Mouse (Mus musculus) monocyte, adult 5-6 weeks (primary cell): ENCODE results near the gene Frmd4a. TPM values are rescaled to one million over a fixed set of nuclear protein-coding genes. Genes with fewer than 3 reads are reported as not detected.
"Not testable (repeated sequence)": the region's sequence is repeated elsewhere in the genome, so short reads cannot be mapped to it uniquely, and the experiment has no call there.

Source experiments
- ATAC-seq: fragments of 153-309, 156-312 bp; replicated peaks from 2 replicates; pipeline ENCODE4 v1.8.0; 2017; ENCODE audit warnings: mild to moderate bottlenecking; ENCODE audit not compliant: low TSS enrichment, insufficient number of reproducible peaks, severe bottlenecking, poor library complexity, low FRiP score
- total RNA-seq: library from RNA; stranded (forward); fragments of 200-1000, 200-491, 200-594 nt; gene quantifications from 3 replicates; pipeline ENCODE4 v1.2.3, GENCODE M21; 2017

Gene Frmd4a
- total RNA-seq, 1 experiment from 2014 or later, result 4.6 TPM

DNA sequence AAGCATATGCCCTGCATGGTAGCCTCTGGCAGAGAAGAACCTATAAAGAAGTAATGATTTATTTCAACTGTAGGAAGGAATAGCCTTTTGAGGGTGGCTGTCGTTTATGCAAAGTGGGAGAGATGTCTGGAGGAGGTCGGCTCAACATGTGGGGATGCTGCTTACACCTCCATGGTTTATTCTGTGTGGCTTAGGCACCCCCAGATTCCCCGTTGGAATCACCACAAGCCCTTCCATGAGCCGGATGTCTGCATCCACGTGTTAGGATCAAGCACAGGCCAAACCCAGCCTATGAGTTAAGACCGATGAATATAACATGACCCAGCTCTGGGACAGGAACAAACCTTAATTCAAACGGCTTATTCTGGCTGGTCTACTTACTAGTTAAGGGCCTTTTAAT is 284.2 kb downstream of the Frmd4a start:
- ATAC-seq, result no peak

DNA sequence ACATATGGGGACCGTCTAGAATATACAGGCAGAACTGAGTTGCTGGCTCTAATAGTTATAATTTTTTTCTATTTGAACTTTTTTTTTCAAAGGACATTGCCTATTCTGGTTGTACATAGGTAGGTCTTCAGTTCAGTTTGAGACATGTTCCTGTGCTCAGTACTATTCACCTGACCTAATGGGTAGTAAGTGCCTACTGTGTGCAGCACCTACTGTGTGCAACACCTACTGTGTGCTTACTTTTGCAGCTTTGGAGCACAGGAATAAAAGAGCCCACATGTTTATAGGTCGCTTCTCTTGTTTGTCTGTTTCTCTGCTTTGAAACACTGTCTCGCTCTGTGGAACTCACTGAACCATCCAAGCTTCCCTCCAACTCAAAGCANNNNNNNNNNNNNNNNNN is 284.6 kb downstream of the Frmd4a start:
- ATAC-seq, result no peak

- ATAC-seq, result no peak
Observed at GRCm38 (mm10) chr2:4307076-4307475, 289.6 kb downstream of the Frmd4a start.

GRCm38 (mm10) chr2:4314545-4314944 is 297.0 kb downstream of the Frmd4a start:
- no peak for ATAC-seq

GRCm38 (mm10) chr2:4316589-4316988 is 299.1 kb downstream of the Frmd4a start:
- ATAC-seq, result no peak

DNA sequence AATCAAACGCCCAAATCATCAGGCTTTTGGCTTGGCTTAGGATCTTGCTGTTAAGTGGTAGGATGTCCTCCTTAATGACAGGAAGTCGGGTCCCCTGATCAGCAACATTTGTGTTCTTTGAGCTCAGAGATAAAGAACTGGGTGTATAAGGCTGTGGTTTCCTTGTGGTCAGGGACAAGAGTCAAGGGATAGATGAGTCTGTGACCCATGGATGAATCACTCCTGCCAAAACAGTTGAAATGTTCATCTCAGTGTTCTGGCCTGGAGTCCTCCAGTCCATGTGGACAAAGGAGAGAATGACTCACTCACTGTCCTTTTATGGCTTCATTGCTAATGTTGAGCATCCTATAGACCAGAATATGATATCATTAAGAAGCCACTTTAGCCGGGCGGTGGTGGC is 300.6 kb downstream of the Frmd4a start:
- ATAC-seq, result no peak

DNA sequence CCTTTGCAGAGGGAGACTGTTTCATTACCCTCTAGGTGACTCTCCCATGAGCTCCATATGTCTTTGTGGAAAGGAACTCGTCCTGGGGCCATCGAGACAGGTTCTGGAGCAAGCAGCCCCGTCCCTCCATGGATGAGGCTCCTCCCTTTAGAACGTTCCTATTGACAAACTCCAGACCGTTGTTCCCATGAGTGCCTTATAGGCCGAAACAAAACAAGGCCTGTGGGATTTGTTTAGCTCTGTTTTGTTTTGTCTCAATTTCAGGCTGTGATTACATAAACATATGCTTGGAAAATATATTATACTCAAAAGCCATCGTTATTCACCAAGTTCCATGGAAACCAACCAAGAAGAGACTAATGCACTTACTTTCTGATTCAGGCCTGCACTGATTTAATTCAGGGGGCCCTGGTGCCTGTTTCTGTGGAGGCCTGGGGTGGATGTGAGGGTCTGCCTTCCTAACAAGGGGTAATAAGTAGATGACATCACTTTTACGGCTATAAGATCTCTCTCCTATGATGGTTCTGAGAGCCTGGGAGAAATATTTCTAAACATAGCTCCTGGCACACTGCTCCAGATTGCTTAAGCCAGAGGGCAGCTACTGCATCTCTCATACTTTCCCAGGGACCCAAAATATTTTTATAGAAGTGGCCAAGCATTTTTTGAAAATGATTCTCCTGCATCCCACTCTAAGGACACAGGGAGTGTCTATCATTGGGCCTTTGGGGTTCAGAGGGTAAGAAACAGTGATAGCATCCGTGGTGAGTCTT is 308.9 kb downstream of the Frmd4a start:
- ATAC-seq, result no peak

DNA sequence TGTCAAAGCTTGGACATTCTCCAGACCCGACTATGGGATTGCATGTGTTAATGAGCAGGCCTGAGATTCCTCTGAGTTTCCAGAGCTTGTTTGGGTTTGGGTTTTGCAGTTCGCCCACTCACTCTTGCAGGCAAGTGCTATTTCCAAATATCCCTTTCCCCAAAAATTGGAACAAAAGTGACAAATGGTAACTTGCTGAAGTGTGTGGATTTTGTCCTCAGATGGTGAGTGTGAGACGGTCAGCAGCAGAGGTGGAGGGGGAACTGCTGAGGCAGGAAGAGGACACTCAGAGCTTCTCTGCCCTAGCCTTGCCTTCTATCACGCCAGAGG is 309.5 kb downstream of the Frmd4a start:
- no peak for ATAC-seq

DNA sequence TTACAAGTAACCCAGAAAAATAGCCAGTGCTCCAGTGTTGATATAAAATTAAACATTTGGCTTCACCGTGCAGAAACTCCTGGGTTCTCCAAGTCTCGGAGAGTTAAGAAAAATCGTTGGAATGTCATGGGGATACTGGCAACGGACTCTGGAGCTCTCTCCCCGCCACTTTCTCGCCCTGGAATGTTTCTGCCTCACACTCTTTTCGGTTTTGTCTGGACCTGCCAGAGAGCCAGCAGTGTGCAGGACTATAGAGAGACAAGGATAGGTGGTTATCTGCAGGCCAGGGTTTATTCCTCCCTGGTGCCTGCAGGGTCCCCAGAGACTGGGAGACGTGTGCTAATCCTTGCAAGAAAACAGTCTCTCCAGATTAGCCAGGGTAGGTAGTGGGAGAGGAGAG is 314.9 kb downstream of the Frmd4a start:
- ATAC-seq, result no peak

- no peak for ATAC-seq
Observed at GRCm38 (mm10) chr2:4334201-4334600, 316.7 kb downstream of the Frmd4a start.

DNA sequence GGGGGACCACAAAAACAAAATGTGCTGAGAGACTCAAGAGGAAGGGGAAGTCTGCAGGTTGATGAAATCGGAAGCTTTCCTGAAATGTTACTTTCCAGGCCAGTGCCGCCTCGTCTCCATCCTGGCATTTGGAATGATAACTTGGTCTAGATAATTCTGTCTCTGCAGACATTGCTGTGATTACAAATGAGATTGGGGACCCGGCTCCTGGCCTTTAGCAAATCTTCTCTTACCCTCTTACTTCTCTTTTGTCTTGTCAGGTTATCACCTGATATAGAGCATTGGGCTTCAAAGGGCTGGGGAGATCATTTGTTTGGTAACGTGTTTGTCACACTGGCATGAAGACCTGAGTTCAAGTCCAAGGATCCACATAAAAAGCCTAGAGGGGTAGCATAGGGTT is 317.4 kb downstream of the Frmd4a start:
- ATAC-seq, result no peak

- no peak for ATAC-seq
Observed at GRCm38 (mm10) chr2:4335881-4336280, 318.4 kb downstream of the Frmd4a start.

DNA sequence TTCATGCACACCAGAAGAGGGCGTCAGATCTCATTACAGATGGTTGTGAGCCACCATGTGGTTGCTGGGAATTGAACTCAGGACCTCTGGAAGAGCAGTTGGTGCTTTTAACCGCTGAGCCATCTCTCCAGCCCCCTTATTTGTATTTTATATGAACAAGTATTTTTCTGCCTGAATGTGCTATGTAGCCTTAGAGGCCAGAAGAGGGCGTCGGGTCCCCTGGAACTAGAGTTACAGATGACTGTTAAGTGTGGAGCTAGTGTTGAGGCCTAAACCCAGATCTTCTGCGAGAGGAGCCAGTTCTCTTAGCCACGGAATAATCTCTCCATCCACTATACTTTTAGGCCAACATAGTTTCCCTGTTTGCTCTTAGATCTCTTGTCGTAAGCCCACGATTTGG is 320.8 kb downstream of the Frmd4a start:
- not testable (repeated sequence) for ATAC-seq

- ATAC-seq, result no peak
Observed at GRCm38 (mm10) chr2:4339128-4339527, 321.6 kb downstream of the Frmd4a start.

GRCm38 (mm10) chr2:4339530-4340218 is 322.2 kb downstream of the Frmd4a start:
- ATAC-seq, result no peak

- ATAC-seq, result no peak
Observed at GRCm38 (mm10) chr2:4340378-4340777, 322.9 kb downstream of the Frmd4a start.

DNA sequence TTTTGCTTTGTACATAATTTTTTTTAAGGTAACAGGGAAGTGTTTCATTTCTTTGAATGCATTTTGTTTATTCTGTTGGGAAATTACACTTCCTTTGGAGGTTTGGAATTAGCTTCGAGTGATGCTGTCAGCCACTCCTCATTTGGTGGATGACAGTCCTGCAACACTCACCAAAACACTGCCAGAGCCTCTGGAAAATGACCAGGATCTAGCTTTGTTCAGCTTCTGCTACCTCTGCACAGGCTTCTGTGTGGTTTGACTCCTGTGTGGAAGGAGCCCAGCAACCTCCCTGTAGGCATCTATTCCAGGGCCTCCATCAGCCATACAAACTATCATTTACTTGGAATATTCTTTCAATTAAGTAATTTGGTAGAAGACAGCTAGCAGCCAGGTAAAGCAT is 323.6 kb downstream of the Frmd4a start:
- no peak for ATAC-seq

- ATAC-seq, result no peak
Observed at GRCm38 (mm10) chr2:4342005-4342404, 324.5 kb downstream of the Frmd4a start.

DNA sequence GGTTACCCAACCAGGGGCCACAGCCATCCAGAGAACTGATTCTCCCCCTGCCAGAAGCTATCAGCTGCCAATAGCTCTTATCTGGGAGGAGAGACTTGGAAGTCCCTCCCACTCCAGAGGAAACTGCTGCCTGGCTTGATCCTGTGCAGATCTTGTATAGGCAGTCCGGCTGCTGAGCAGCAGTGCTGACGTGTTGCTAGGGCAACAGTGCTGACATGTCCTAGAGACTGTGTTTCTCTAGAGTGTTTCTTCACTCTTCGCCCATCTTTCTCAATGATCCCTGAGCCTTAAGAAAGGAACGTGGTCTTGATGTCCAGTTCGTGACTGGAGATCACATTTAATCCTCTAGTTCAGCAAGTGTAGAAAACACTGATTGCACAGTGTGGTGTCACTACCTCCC is 326.9 kb downstream of the Frmd4a start:
- ATAC-seq, result no peak

- ATAC-seq, result no peak
Observed at GRCm38 (mm10) chr2:4346232-4346631, 328.7 kb downstream of the Frmd4a start.
